Mouse (Mus musculus): Measurements from ENCODE around the gene Guca2b. TPM values are rescaled to one million over a fixed set of nuclear protein-coding genes. Genes with fewer than 3 reads are reported as not detected.
A peak's percentile ranks its signal among the peaks of the same experiment; 100 is the strongest.

Guca2b gene
- polyA plus RNA-seq, 1 experiment from 2014 or later, result not detected

GRCm38 (mm10) chr4:119671164-119671563 is 12.4 kb upstream of the Guca2b start:
- no peaks in the 10 kb centered on the region for H3K36me3 ChIP-seq (ENCODE audit: control insufficient read depth, insufficient read depth, low read length)
- H3K9ac ChIP-seq (ENCODE audit: low read length), result no peak overlapping the region
- H3K4me1 ChIP-seq (replicated peaks; ENCODE audit: control insufficient read depth, insufficient read depth, low read length), result no peaks in the 10 kb centered on the region
- H3K9me3 ChIP-seq (ENCODE audit: control insufficient read depth, low read length), result no peaks in the 10 kb centered on the region
- H3K27ac ChIP-seq (ENCODE audit: low read depth, low read length), result no peak overlapping the region
- 90% methylated on average over 9 of the region's 9 CpGs for WGBS
- H3K27me3 ChIP-seq (ENCODE audit: control insufficient read depth, insufficient read depth, low read length), result no peaks in the 10 kb centered on the region
- no peak for ATAC-seq (replicated peaks; ENCODE audit: low FRiP score)
- DNase-seq (ENCODE audit: low spot score), result no peak
- H3K4me2 ChIP-seq (ENCODE audit: low read depth, low read length, severe bottlenecking), result no peak overlapping the region
- H3K4me3 ChIP-seq (ENCODE audit: low read depth, low read length), result no peak overlapping the region

GRCm38 (mm10) chr4:119670736-119671135 is 12.0 kb upstream of the Guca2b start:
- Histone ChIP-seq H3K27me3 (ENCODE audit: control insufficient read depth, insufficient read depth, low read length) (no peaks in the 10 kb centered on the region), H3K9ac (ENCODE audit: low read length) (no peak overlapping the region), H3K4me1 (replicated peaks; ENCODE audit: control insufficient read depth, insufficient read depth, low read length) (no peaks in the 10 kb centered on the region), H3K36me3 (ENCODE audit: control insufficient read depth, insufficient read depth, low read length) (no peaks in the 10 kb centered on the region), H3K4me3 (ENCODE audit: low read depth, low read length) (no peak overlapping the region), H3K9me3 (ENCODE audit: control insufficient read depth, low read length) (no peaks in the 10 kb centered on the region), H3K27ac (ENCODE audit: low read depth, low read length) (no peak overlapping the region), H3K4me2 (ENCODE audit: low read depth, low read length, severe bottlenecking) (no peak overlapping the region)
- DNase-seq (ENCODE audit: low spot score) (no peak), ATAC-seq (replicated peaks; ENCODE audit: low FRiP score) (no peak)
- WGBS, result 88% methylated on average over 6 of the region's 6 CpGs

DNA sequence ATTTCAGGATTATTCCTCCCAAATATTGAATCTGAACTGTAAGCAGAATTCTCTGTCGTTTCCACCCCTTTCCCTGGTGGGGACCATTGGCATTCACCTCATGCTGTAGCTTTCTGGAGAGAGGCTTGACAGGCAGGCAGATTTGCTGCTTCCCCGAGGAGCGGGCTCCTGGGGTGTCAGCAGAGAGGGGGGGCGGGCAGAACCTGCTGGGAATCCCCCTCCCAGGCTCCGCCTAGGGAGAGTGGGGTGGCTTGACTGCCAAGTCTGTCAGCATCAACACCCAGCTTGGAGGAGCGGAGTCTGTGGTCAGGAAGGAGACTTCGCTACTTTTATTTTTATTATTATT is 11.4 kb upstream of the Guca2b start:
- no peak overlapping the region for H3K9ac ChIP-seq (ENCODE audit: low read length)
- no peak overlapping the region for H3K4me2 ChIP-seq (ENCODE audit: low read depth, low read length, severe bottlenecking)
- H3K36me3 ChIP-seq (ENCODE audit: control insufficient read depth, insufficient read depth, low read length), result no peaks in the 10 kb centered on the region
- WGBS, result 34% methylated on average over 7 of the region's 7 CpGs
- H3K27me3 ChIP-seq (ENCODE audit: control insufficient read depth, insufficient read depth, low read length), result no peaks in the 10 kb centered on the region
- no peak overlapping the region for H3K27ac ChIP-seq (ENCODE audit: low read depth, low read length)
- 0 out of 2 replicates have a peak, but pooled peaks have one; percentile 11 for ATAC-seq (replicated peaks; ENCODE audit: low FRiP score)
- no peak for DNase-seq (ENCODE audit: low spot score)
- no peaks in the 10 kb centered on the region for H3K4me1 ChIP-seq (replicated peaks; ENCODE audit: control insufficient read depth, insufficient read depth, low read length)
- no peaks in the 10 kb centered on the region for H3K9me3 ChIP-seq (ENCODE audit: control insufficient read depth, low read length)
- H3K4me3 ChIP-seq (ENCODE audit: low read depth, low read length), result no peak overlapping the region

- Histone ChIP-seq H3K9ac (ENCODE audit: low read length) (no peak overlapping the region), H3K27me3 (ENCODE audit: control insufficient read depth, insufficient read depth, low read length) (no peaks in the 10 kb centered on the region), H3K4me3 (ENCODE audit: low read depth, low read length) (no peak overlapping the region), H3K9me3 (ENCODE audit: control insufficient read depth, low read length) (no peaks in the 10 kb centered on the region), H3K4me1 (replicated peaks; ENCODE audit: control insufficient read depth, insufficient read depth, low read length) (no peaks in the 10 kb centered on the region), H3K27ac (ENCODE audit: low read depth, low read length) (no peak overlapping the region), H3K4me2 (ENCODE audit: low read depth, low read length, severe bottlenecking) (no peak overlapping the region), H3K36me3 (ENCODE audit: control insufficient read depth, insufficient read depth, low read length) (no peaks in the 10 kb centered on the region)
- DNase-seq (ENCODE audit: low spot score) (no peak), ATAC-seq (replicated peaks; ENCODE audit: low FRiP score) (peak; percentile 44; the same call in 1 of the 2 replicates)
- 52% methylated on average over 10 of the region's 10 CpGs for whole genome bisulfite sequencing
Observed at GRCm38 (mm10) chr4:119669356-119670209, 10.8 kb upstream of the Guca2b start.

- WGBS, result 84% methylated on average over 4 of the region's 4 CpGs
- Histone ChIP-seq H3K36me3 (ENCODE audit: control insufficient read depth, insufficient read depth, low read length) (no peaks in the 10 kb centered on the region), H3K4me1 (replicated peaks; ENCODE audit: control insufficient read depth, insufficient read depth, low read length) (no peaks in the 10 kb centered on the region), H3K9me3 (ENCODE audit: control insufficient read depth, low read length) (no peaks in the 10 kb centered on the region), H3K4me3 (ENCODE audit: low read depth, low read length) (no peak overlapping the region), H3K9ac (ENCODE audit: low read length) (no peak overlapping the region), H3K4me2 (ENCODE audit: low read depth, low read length, severe bottlenecking) (no peak overlapping the region), H3K27me3 (ENCODE audit: control insufficient read depth, insufficient read depth, low read length) (no peaks in the 10 kb centered on the region), H3K27ac (ENCODE audit: low read depth, low read length) (no peak overlapping the region)
- DNase-seq (ENCODE audit: low spot score) (no peak), ATAC-seq (replicated peaks; ENCODE audit: low FRiP score) (no peak)
Observed at GRCm38 (mm10) chr4:119668596-119668995, 9.8 kb upstream of the Guca2b start.

- H3K9me3 ChIP-seq (ENCODE audit: control insufficient read depth, low read length), result no peaks in the 10 kb centered on the region
- H3K9ac ChIP-seq (ENCODE audit: low read length), result no peak overlapping the region
- 93% methylated on average over 3 of the region's 3 CpGs for WGBS
- no peak for ATAC-seq (replicated peaks; ENCODE audit: low FRiP score)
- H3K4me1 ChIP-seq (replicated peaks; ENCODE audit: control insufficient read depth, insufficient read depth, low read length), result no peaks in the 10 kb centered on the region
- no peaks in the 10 kb centered on the region for H3K27me3 ChIP-seq (ENCODE audit: control insufficient read depth, insufficient read depth, low read length)
- no peak for DNase-seq (ENCODE audit: low spot score)
- H3K36me3 ChIP-seq (ENCODE audit: control insufficient read depth, insufficient read depth, low read length), result no peaks in the 10 kb centered on the region
- H3K4me3 ChIP-seq (ENCODE audit: low read depth, low read length), result no peak overlapping the region
- H3K27ac ChIP-seq (ENCODE audit: low read depth, low read length), result no peak overlapping the region
- H3K4me2 ChIP-seq (ENCODE audit: low read depth, low read length, severe bottlenecking), result no peak overlapping the region
Observed at GRCm38 (mm10) chr4:119668185-119668584, 9.4 kb upstream of the Guca2b start.

DNA sequence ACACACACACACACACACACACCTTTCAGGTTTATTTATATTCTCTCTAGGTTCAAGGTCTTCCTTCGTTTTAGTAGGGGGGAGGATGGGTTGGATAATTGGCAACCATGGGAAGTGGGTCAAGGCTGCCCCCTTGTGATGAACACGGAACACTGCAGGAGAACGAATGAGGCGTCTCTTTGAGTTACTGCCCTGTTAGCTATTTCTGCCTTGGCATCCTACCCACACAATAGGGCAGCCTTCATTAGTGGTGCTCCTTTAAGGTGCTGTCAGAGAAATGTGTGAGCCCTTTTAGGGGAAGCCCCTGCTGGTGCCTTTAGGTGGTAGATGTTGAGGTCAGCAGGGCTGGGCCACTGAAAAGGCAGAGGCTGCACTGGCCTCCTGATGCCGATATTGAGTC is 8.7 kb upstream of the Guca2b start:
- peak; percentile 68 for ATAC-seq (replicated peaks; ENCODE audit: low FRiP score)
- Histone ChIP-seq H3K36me3 (ENCODE audit: control insufficient read depth, insufficient read depth, low read length) (no peaks in the 10 kb centered on the region), H3K4me3 (ENCODE audit: low read depth, low read length) (no peak overlapping the region), H3K9me3 (ENCODE audit: control insufficient read depth, low read length) (no peaks in the 10 kb centered on the region), H3K4me2 (ENCODE audit: low read depth, low read length, severe bottlenecking) (no peak overlapping the region), H3K4me1 (replicated peaks; ENCODE audit: control insufficient read depth, insufficient read depth, low read length) (no peaks in the 10 kb centered on the region), H3K27ac (ENCODE audit: low read depth, low read length) (no peak overlapping the region), H3K27me3 (ENCODE audit: control insufficient read depth, insufficient read depth, low read length) (no peaks in the 10 kb centered on the region), H3K9ac (ENCODE audit: low read length) (no peak overlapping the region)
- DNase-seq (ENCODE audit: low spot score), result peak; percentile 67
- WGBS, result 21% methylated on average over 5 of the region's 5 CpGs

DNA sequence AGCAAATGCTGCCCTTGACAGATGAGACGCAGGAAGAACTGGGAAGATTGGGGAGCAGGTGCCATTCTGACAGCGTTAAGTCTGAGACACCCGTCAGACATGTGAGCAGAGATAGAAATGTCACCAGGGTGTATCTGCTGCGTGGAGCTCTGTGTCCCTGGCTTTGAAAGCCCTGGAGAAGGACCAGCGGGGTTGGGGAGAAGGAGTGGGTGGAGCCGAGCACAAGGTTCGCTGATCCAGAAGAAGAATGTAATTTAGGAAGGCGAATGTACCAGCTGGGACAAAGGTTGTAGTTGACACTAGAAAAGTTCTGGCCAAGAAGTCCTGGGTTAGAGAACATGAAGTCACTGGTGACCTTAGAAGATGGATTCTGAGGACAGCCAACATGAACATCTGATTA is 7.4 kb upstream of the Guca2b start:
- Histone ChIP-seq H3K27ac (ENCODE audit: low read depth, low read length) (no peak overlapping the region), H3K27me3 (ENCODE audit: control insufficient read depth, insufficient read depth, low read length) (no peaks in the 10 kb centered on the region), H3K9me3 (ENCODE audit: control insufficient read depth, low read length) (no peaks in the 10 kb centered on the region), H3K36me3 (ENCODE audit: control insufficient read depth, insufficient read depth, low read length) (no peaks in the 10 kb centered on the region), H3K9ac (ENCODE audit: low read length) (no peak overlapping the region), H3K4me1 (replicated peaks; ENCODE audit: control insufficient read depth, insufficient read depth, low read length) (no peaks in the 10 kb centered on the region), H3K4me3 (ENCODE audit: low read depth, low read length) (no peak overlapping the region), H3K4me2 (ENCODE audit: low read depth, low read length, severe bottlenecking) (no peak overlapping the region)
- no peak for DNase-seq (ENCODE audit: low spot score)
- 48% methylated on average over 8 of the region's 8 CpGs for WGBS
- ATAC-seq (replicated peaks; ENCODE audit: low FRiP score), result no peak

DNA sequence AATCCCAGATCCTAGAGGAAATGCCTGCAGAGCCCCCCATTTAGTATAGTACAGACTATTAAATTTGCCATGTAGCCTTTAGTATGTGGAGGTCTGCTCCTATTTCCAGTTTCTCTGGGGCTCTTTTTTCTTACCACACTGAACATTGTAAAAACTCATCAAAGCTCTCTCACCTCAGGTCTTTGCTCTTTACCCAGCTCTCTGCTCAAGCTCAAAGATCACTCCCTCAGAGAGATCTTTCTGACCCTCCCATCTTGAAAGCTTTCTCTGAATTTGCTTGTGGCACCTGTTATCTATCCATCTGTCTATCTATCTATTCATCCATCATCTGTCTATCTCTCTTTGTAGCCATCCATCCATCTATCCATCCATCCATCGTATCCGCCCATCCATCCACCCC is 6.4 kb upstream of the Guca2b start:
- Histone ChIP-seq H3K9me3 (ENCODE audit: control insufficient read depth, low read length) (no peaks in the 10 kb centered on the region), H3K36me3 (ENCODE audit: control insufficient read depth, insufficient read depth, low read length) (no peaks in the 10 kb centered on the region), H3K27ac (ENCODE audit: low read depth, low read length) (no peak overlapping the region), H3K4me1 (replicated peaks; ENCODE audit: control insufficient read depth, insufficient read depth, low read length) (no peaks in the 10 kb centered on the region), H3K9ac (ENCODE audit: low read length) (no peak overlapping the region), H3K27me3 (ENCODE audit: control insufficient read depth, insufficient read depth, low read length) (no peaks in the 10 kb centered on the region), H3K4me3 (ENCODE audit: low read depth, low read length) (no peak overlapping the region), H3K4me2 (ENCODE audit: low read depth, low read length, severe bottlenecking) (no peak overlapping the region)
- ATAC-seq (replicated peaks; ENCODE audit: low FRiP score) (no peak), DNase-seq (ENCODE audit: low spot score) (no peak)
- 81% methylated on average over 2 of the region's 2 CpGs for WGBS

All from forebrain, embryonic 11.5 days (tissue).